Mouse (Mus musculus): ENCODE measurements around the gene Hist1h2ae. TPM values are rescaled to one million over a fixed set of nuclear protein-coding genes. Genes with fewer than 3 reads are reported as not detected.

Hist1h2ae gene
- total and polyA plus RNA-seq, 2 experiments from 2014 or later, result 5.9 to 98.8 TPM

DNA sequence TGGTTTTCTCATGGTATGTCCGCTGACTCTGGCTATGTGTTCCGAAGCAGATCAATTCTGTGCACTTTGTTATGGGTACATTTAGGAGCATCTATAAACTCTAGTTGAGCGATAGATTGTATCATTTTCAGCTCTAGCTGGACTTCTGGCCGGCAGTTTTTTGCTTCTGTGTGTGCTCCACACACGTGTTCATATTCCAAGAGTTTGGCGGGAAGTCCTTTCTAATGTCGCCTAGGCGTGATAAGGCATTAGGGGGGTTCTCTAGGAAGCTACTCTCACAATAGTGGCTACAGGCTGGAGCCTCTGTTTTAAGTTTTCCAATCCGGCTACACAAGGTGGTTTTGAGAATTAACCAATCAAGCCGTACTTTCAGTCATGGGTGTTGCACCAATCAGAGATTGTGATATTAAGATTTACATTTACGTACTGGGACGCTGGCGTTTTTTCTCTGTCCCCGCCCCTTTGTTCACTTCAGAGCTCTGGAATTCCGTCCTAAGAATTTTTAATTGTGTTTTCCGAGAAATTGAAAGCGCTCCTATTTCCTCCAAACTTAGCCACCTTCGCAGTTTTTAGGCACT is 15.1 kb downstream of the Hist1h2ae start:
- WGBS, result under 1% methylated on average over 18 of the region's 18 CpGs
- peak; percentile 97 for DNase-seq (ENCODE audit: low spot score)

DNA sequence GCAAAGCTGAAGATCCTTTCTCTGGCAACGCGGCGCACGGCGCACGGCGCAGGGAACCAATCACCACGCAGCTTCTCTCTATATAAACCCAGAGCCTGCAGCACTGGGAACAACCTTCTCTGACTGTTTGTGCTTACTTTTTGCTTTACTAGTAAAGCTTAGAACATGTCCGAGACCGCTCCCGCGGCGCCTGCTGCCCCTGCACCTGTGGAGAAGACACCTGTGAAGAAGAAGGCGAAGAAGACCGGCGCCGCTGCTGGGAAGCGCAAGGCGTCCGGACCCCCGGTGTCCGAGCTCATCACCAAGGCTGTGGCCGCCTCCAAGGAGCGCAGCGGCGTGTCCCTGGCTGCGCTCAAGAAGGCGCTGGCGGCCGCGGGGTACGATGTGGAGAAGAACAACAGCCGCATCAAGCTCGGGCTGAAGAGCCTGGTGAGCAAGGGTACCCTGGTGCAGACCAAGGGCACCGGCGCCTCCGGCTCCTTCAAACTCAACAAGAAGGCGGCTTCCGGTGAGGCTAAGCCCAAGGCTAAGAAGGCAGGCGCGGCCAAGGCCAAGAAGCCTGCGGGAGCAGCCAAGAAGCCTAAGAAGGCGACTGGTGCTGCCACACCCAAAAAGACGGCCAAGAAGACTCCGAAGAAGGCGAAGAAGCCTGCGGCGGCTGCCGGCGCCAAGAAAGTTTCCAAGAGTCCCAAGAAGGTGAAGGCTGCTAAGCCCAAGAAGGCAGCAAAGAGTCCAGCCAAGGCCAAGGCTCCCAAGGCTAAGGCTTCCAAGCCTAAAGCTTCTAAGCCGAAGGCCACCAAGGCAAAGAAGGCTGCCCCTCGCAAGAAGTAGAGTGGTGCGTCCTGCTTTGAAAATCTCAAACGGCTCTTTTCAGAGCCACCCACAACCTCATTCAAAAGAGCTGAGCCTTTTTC is 15.8 kb downstream of the Hist1h2ae start:
- DNase-seq (ENCODE audit: low spot score) (peak; percentile 84), ATAC-seq (ENCODE audit: low FRiP score) (peak; percentile 71)
- Histone ChIP-seq H3K27me3 (ENCODE audit: insufficient read depth, low read length) (no peaks in the 10 kb centered on the region), H3K27ac (ENCODE audit: low read depth, low read length) (peak overlapping the region; percentile 70), H3K4me3 (ENCODE audit: low read depth, low read length) (peak overlapping the region; percentile 48), H3K9me3 (ENCODE audit: low read length) (no peaks in the 10 kb centered on the region), H3K36me3 (ENCODE audit: insufficient read depth, low read length) (no peaks in the 10 kb centered on the region), H3K9ac (replicated peaks; ENCODE audit: low read length, poor library complexity, severe bottlenecking) (peak overlapping the region; percentile 51), H3K4me1 (ENCODE audit: insufficient read depth, low read length) (peaks cover 7% of the 10 kb centered on the region; the same call in 1 of the 2 replicates), H3K4me2 (ENCODE audit: low read depth, low read length, poor library complexity, severe bottlenecking) (peak overlapping the region; percentile 97)
- TF ChIP-seq CTCF (IDR thresholded peaks at IDR 0.05), result no peak
- under 1% methylated on average over 54 of the region's 54 CpGs for WGBS

More for the DNA sequence above, 15.1 kb downstream of the Hist1h2ae start:
- Histone ChIP-seq H3K4me1 (ENCODE audit: insufficient read depth, low read length) (peaks cover 3% of the 10 kb centered on the region; the same call in 1 of the 2 replicates), H3K27ac (ENCODE audit: low read depth, low read length) (peak overlapping the region; percentile 70), H3K9ac (replicated peaks; ENCODE audit: low read length, poor library complexity, severe bottlenecking) (peak overlapping the region; percentile 51), H3K27me3 (ENCODE audit: insufficient read depth, low read length) (no peaks in the 10 kb centered on the region), H3K4me3 (ENCODE audit: low read depth, low read length) (peak overlapping the region; percentile 48), H3K36me3 (ENCODE audit: insufficient read depth, low read length) (no peaks in the 10 kb centered on the region), H3K9me3 (ENCODE audit: low read length) (no peaks in the 10 kb centered on the region), H3K4me2 (ENCODE audit: low read depth, low read length, poor library complexity, severe bottlenecking) (peak overlapping the region; percentile 97)
- TF ChIP-seq CTCF (IDR thresholded peaks at IDR 0.05), result no peak; the same call in 1 of the 2 replicates
- peak; percentile 76 for ATAC-seq (ENCODE audit: low FRiP score)

DNA sequence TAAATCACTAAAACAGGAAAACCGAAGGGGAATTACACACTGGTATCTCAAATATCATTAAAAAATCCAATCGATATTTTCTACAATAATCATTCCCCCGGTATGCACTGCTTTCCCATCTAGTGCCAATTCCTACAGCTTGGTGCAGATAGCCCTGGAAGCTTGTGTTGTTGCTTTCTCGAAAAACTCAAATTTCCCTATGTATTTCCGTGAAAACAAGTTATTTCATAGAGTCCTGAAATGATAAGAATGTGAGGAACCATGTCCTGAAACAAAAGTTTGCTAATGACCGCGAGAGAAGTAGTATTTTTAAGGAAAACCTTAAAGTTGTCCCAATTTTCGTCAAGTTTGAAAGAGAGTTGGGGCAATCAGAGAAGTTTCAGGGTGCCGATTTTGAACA is 16.6 kb downstream of the Hist1h2ae start:
- H3K4me1 ChIP-seq (ENCODE audit: insufficient read depth, low read length), result peaks cover 7% of the 10 kb centered on the region; the same call in 1 of the 2 replicates
- H3K27ac ChIP-seq (ENCODE audit: low read depth, low read length), result 0 out of 2 replicates have a peak overlapping the region, but pooled peaks have one; percentile 43
- DNase-seq (ENCODE audit: low spot score), result no peak
- H3K9me3 ChIP-seq (ENCODE audit: low read length), result no peaks in the 10 kb centered on the region
- WGBS, result 18% methylated on average over 9 of the region's 9 CpGs
- no peaks in the 10 kb centered on the region for H3K27me3 ChIP-seq (ENCODE audit: insufficient read depth, low read length)
- H3K36me3 ChIP-seq (ENCODE audit: insufficient read depth, low read length), result no peaks in the 10 kb centered on the region
- H3K9ac ChIP-seq (replicated peaks; ENCODE audit: low read length, poor library complexity, severe bottlenecking), result no peak overlapping the region
- H3K4me3 ChIP-seq (ENCODE audit: low read depth, low read length), result peak overlapping the region; percentile 48
- ATAC-seq (ENCODE audit: low FRiP score), result no peak
- H3K4me2 ChIP-seq (ENCODE audit: low read depth, low read length, poor library complexity, severe bottlenecking), result peak overlapping the region; percentile 97
- no peak for TF ChIP-seq CTCF (IDR thresholded peaks at IDR 0.05)

DNA sequence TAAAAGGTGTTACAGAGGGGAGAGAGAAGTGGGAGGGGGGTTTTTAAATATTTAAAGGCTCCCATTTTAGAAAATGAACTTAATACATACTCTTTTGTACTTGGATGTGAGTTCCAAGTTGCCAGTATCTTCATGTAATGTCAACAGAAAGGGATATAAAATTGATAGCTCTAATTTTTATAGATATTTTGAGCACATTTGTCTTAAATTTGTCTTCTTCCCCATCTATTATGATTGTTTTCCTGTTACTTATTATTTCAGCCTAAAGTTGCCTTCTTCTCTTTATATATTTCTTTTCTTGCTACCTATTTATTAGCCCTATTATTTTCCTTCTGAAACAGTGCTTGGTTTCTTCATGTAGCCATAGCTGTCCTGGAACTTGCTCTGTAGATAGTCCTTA is 18.1 kb downstream of the Hist1h2ae start, which contains the start of gene Hist1h1d:
TSS of gene Hist1h1d (plus strand) at position 301 of the 400 bp plus-strand sequence.
- Histone ChIP-seq H3K36me3 (ENCODE audit: insufficient read depth, low read length) (no peaks in the 10 kb centered on the region), H3K4me2 (ENCODE audit: low read depth, low read length, poor library complexity, severe bottlenecking) (0 out of 2 replicates have a peak within 1 kb of the TSS, but pooled peaks have one; percentile 59), H3K4me1 (ENCODE audit: insufficient read depth, low read length) (peaks cover 7% of the 10 kb centered on the region; the same call in 1 of the 2 replicates), H3K27ac (ENCODE audit: low read depth, low read length) (no peak within 1 kb of the TSS), H3K9ac (replicated peaks; ENCODE audit: low read length, poor library complexity, severe bottlenecking) (no peak within 1 kb of the TSS), H3K27me3 (ENCODE audit: insufficient read depth, low read length) (no peaks in the 10 kb centered on the region), H3K4me3 (ENCODE audit: low read depth, low read length) (no peak within 1 kb of the TSS), H3K9me3 (ENCODE audit: low read length) (no peaks in the 10 kb centered on the region)
- ATAC-seq (ENCODE audit: low FRiP score) (no peak), DNase-seq (ENCODE audit: low spot score) (no peak)
- TF ChIP-seq CTCF (IDR thresholded peaks at IDR 0.05), result no peak

DNA sequence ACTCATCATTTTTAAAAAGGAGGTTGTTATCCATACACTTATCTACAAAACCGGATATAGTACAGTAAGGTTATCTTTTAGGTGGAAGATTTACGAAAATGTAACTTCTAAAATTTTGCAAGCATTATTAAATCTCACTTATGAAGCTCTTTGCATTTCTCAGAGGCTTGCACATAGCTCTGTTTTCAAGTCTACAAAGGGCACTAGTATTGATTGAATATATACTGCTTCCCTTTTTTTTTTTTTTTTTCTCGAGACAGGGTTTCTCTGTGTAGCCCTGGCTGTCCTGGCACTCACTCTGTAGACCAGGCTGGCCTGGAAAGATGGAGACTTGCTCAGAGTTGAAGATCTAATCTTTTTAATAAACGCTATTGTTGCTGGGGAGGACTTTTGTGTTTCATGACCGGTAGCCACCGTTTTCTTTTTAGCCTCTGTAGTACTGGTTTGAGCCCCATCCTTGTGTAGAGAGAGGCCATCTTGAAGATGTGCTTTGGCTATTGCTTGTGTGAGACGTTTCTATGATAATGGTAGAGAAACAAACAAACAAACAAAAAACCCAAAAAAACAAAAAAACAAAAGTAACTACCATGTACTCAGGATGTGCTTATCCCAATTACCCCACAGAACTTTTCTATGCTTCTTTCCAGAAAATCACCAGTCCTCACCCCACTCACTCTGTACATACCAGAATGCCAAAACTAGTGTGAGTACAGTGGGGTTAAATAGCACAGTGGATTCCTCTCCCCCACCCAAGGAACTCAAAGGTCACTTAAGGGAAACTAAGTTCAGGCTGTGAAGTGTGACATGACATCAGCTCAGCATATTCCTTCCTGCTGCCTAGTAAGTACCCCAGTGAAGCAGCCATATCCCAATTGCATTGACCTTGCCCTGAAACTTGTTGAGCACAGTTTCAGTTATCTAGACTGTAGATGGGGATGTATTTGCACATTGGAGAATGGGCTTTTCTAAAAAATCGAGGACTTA is 18.8 kb downstream of the Hist1h2ae start:
- Histone ChIP-seq H3K9ac (replicated peaks; ENCODE audit: low read length, poor library complexity, severe bottlenecking) (no peak overlapping the region), H3K4me2 (ENCODE audit: low read depth, low read length, poor library complexity, severe bottlenecking) (peak overlapping the region; percentile 59), H3K27ac (ENCODE audit: low read depth, low read length) (peak overlapping the region; percentile 77; the same call in 1 of the 2 replicates), H3K4me3 (ENCODE audit: low read depth, low read length) (peak overlapping the region; percentile 42), H3K4me1 (ENCODE audit: insufficient read depth, low read length) (peaks cover 7% of the 10 kb centered on the region; the same call in 1 of the 2 replicates), H3K36me3 (ENCODE audit: insufficient read depth, low read length) (no peaks in the 10 kb centered on the region), H3K9me3 (ENCODE audit: low read length) (no peaks in the 10 kb centered on the region), H3K27me3 (ENCODE audit: insufficient read depth, low read length) (no peaks in the 10 kb centered on the region)
- no peak for DNase-seq (ENCODE audit: low spot score)
- 49% methylated on average over 8 of the region's 8 CpGs for WGBS
- ATAC-seq (ENCODE audit: low FRiP score), result no peak
- TF ChIP-seq CTCF (IDR thresholded peaks at IDR 0.05), result no peak
